Mouse (Mus musculus) liver, embryonic 14.5 days (tissue): Measurements from ENCODE around the gene Ddx24. TPM values are rescaled to one million over a fixed set of nuclear protein-coding genes. Genes with fewer than 3 reads are reported as not detected.
A peak's percentile ranks its signal among the peaks of the same experiment; 100 is the strongest.
"Not testable (repeated sequence)": the region's sequence is repeated elsewhere in the genome, so short reads cannot be mapped to it uniquely, and the experiment has no call there.

Source experiments
- ATAC-seq: fragments of 200-750 bp; cut with Nextera tagmentation; 2 replicates; pipeline ENCODE4 v1.8.0; 2017; ENCODE audit warnings: moderate number of reproducible peaks, mild to moderate bottlenecking, moderate library complexity; ENCODE audit not compliant: insufficient read depth
- DNase-seq, 3 experiments: peaks; one replicate each; pipeline ENCODE4 v3.0.0-alpha.2; 2012 to 2013; ENCODE audit warnings: low read depth in 3 of 3, low spot score in 3 of 3
- H3K27ac ChIP-seq: fragments of 300-500 bp; sonication (generic); 2 replicates; pipeline ENCODE4 v1.5.1; 2014; ENCODE audit warnings: moderate library complexity, mild to moderate bottlenecking, control low read depth, inconsistent platforms
- H3K27me3 ChIP-seq: fragments of 300-500 bp; sonication (generic); 2 replicates; pipeline ENCODE4 v1.6.1; 2014; ENCODE audit warnings: mild to moderate bottlenecking, low read length, moderate library complexity; ENCODE audit not compliant: control insufficient read depth, insufficient read depth
- H3K36me3 ChIP-seq: fragments of 300-500 bp; sonication (generic); replicated peaks from 2 replicates; pipeline ENCODE4 v1.6.1; 2014; ENCODE audit warnings: low read depth; ENCODE audit not compliant: control insufficient read depth, insufficient read depth
- H3K4me1 ChIP-seq, 2 experiments: fragments of 200-500 bp in 1 of 2; fragments of 300-500 bp in 1 of 2; sonication (generic) in 1 of 2; replicated peaks; 2 replicates each; pipeline ENCODE4 v1.6.1; 2012 to 2014; ENCODE audit warnings: antibody characterized with exemption in 1 of 2, inconsistent platforms in 1 of 2, low read length in 1 of 2; ENCODE audit not compliant: control insufficient read depth in 2 of 2, insufficient read depth in 2 of 2
- H3K4me2 ChIP-seq: fragments of 300-500 bp; sonication (generic); 2 replicates; pipeline ENCODE4 v1.6.1; 2014; ENCODE audit warnings: low read depth, mild to moderate bottlenecking, control low read depth, moderate library complexity
- H3K4me3 ChIP-seq, 2 experiments: fragments of 200-500 bp in 1 of 2; fragments of 300-500 bp in 1 of 2; sonication (generic) in 1 of 2; 2 replicates each; pipeline ENCODE4 v1.5.1; 2012 to 2014; ENCODE audit warnings: low read depth in 2 of 2, low read length in 2 of 2, mild to moderate bottlenecking in 2 of 2, control low read depth in 1 of 2, inconsistent platforms in 1 of 2, moderate library complexity in 1 of 2; ENCODE audit not compliant: insufficient read depth in 1 of 2
- H3K9ac ChIP-seq: fragments of 300-500 bp; sonication (generic); replicated peaks from 2 replicates; pipeline ENCODE4 v1.6.1; 2014; ENCODE audit warnings: mild to moderate bottlenecking, control low read depth, moderate library complexity
- H3K9me3 ChIP-seq: fragments of 300-500 bp; sonication (generic); 2 replicates; pipeline ENCODE4 v1.6.1; 2016; ENCODE audit warnings: low read length, mixed read lengths; ENCODE audit not compliant: control insufficient read depth
- CTCF ChIP-seq: IDR thresholded peaks from 2 replicates; pipeline ENCODE4 v1.5.1; 2016; ENCODE audit warnings: antibody characterized with exemption, low read depth, control low read depth
- EP300 ChIP-seq: IDR thresholded peaks from 2 replicates; pipeline ENCODE4 v1.6.1; 2016; ENCODE audit warnings: antibody characterized with exemption, low read depth
- WGBS: fragments of 180-500 bp; shearing (Covaris S2); extraction: QIAGEN DNeasy Blood & Tissue Kit; methylation state at CpG from one replicate; pipeline ENCODE4 v1.1.7; 2014; ENCODE audit not compliant: insufficient replicate concordance; 5-methylcytosine and 5-hydroxymethylcytosine counted together
- polyA plus RNA-seq, 2 experiments: library from polyadenylated mRNA; depleted of rRNA in 1 of 2; stranded (reverse) in 1 of 2; unstranded in 1 of 2; fragments of >200 nt; fragmentation: Nextera tagmentation in 1 of 2; extraction: Ambion mirVana in 1 of 2; gene quantifications; 2 replicates each; pipeline versions ENCODE4 v1.2.1 to v1.2.3; 2012 to 2014

Gene Ddx24
- polyA plus RNA-seq (2012; rRNA removed) (17.4 and 25.0 TPM in 2 replicates), polyA plus RNA-seq (2014; fragmentation: Nextera tagmentation; extraction: Ambion mirVana) (38.3 and 44.1 TPM in 2 replicates)

DNA sequence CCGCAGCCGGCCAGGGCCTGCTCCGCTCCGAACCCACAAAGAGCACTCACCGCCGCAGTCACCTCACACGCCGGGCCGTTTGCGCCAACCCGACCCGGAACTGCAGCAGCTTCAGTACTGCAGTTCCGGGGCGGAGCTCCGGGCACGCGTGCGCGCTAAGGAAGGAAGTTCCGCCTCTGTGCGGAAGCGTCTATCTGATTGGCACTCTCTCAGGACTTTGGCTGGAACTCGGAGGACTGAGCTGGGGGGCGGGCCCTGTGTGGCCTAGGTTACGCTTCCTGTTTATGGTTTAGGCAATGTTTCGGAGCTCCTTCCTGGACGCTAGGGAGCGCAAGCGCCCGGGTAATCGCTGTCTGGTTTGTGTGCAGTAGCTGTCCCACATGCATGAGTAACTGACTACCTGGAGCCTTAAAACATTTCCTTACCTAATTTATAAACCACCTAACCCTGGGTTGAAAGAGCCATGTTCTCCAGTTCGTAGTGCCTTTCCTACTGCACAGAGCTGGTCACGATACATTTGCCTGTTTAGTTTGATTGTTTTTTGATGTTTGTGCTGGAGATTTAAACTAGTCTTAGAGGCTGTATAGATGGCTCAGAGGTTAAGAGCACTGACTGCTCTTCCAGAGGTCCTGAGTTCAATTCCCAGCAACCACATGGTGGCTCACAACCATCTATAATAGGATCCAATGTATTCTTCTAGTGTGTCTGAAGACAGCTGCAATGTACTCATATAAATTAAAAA, at the start of gene Ddx24:
Gene Ddx24, minus strand, starts transcription at position 102 of the 742 bp plus-strand sequence.
- H3K4me1 ChIP-seq, result peaks cover 2 to 18% of the 10 kb centered on the region in 2 experiments
- peak within 1 kb of the TSS; percentile 64 for H3K9ac ChIP-seq
- no peak for TF ChIP-seq EP300
- TF ChIP-seq CTCF, result peak; percentile 93
- peak; percentile 97 to 98 (median 97) for DNase-seq
- peaks cover 3% of the 10 kb centered on the region for H3K9me3 ChIP-seq
- 2% methylated on average over 33 of the region's 33 CpGs for WGBS
- ATAC-seq, result peak; percentile 100
- H3K4me3 ChIP-seq, result peak within 1 kb of the TSS; percentile 65 to 81
- H3K4me2 ChIP-seq, result peak within 1 kb of the TSS; percentile 76
- H3K36me3 ChIP-seq, result peaks cover 15% of the 10 kb centered on the region
- no peaks in the 10 kb centered on the region for H3K27me3 ChIP-seq
- peak within 1 kb of the TSS; percentile 68 for H3K27ac ChIP-seq

DNA sequence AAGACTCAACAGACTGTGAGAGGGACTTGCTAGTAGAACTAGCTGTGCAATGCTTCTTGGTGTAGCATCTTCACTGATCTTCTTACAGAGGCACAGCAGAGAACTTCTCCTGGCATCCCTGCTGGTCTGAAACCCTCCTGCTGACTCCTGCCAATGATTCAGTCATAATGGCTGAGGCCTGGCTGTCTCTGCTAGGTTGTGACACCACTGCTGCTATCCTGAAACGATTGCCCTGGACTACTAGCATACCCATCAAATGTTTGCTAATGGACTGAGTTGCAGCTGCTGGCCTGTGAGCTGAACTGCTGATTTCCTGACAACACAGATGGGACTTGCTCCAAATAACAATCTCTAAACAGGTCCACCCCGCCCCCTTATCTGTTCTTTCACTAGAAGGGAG, 48.9 kb upstream of the Ddx24 start:
- H3K9ac ChIP-seq, result no peak overlapping the region
- no peaks in the 10 kb centered on the region for H3K9me3 ChIP-seq
- H3K4me2 ChIP-seq, result no peak overlapping the region
- H3K4me3 ChIP-seq, result no peak overlapping the region
- no peaks in the 10 kb centered on the region for H3K36me3 ChIP-seq
- DNase-seq (no peak), ATAC-seq (no peak)
- TF ChIP-seq CTCF (no peak), EP300 (no peak)
- no peaks in the 10 kb centered on the region for H3K4me1 ChIP-seq
- H3K27me3 ChIP-seq, result no peaks in the 10 kb centered on the region
- 8% methylated on average over 2 of the region's 2 CpGs for WGBS
- H3K27ac ChIP-seq, result no peak overlapping the region

DNA sequence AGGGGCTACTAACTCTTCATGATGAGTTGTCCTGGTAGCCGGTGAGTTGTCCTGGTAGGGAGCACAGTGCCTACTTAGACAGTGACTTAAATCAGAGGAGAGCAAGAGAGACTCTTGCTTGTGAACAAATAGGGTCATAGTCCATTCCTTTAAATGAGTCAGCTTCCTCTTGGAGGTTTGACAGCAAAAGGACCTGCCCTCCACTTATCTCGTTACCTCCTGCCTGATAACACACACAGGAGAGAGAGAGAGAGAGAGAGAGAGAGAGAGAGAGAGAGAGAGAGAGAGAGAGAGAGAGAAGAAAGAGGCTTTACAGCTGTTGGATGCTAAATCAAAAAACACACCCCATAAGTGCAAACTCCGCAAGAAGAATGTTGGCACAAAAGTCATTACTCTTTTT, 31.5 kb upstream of the Ddx24 start, which contains the start of gene Ifi27l2b:
Gene Ifi27l2b, minus strand, starts transcription at position 84 of the 400 bp plus-strand sequence.
- Histone ChIP-seq H3K27me3 (no peaks in the 10 kb centered on the region), H3K36me3 (no peaks in the 10 kb centered on the region), H3K4me1 (no peaks in the 10 kb centered on the region), H3K4me3 (no peak within 1 kb of the TSS), H3K9me3 (no peaks in the 10 kb centered on the region), H3K9ac (no peak within 1 kb of the TSS), H3K27ac (no peak within 1 kb of the TSS), H3K4me2 (no peak within 1 kb of the TSS)
- ATAC-seq, result no peak
- DNase-seq, result no peak
- TF ChIP-seq EP300, result no peak
- no peak for TF ChIP-seq CTCF
- 41% methylated on average over 3 of the region's 3 CpGs for WGBS

DNA sequence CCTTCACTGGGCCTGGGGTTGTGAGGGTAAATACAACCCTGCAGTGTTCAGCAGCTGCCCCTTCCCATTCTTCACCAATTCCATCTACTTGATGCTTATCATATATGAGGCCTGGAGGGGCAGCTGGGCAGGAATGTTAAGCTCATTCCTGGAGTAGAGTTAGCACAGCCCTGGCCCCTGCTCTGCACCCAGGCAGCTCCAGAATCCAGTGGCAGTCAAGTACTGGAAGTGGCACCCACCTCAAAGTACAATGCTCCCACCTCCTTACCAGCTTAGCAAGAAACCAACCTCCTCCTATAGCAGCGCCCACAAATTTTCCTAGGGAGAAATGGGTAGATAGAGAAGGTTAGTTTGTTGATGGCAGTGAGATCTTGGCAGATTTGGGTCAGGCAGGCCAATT, 31.1 kb upstream of the Ddx24 start:
- not testable (repeated sequence) for H3K4me1 ChIP-seq, H3K27me3 ChIP-seq, H3K27ac ChIP-seq, H3K9me3 ChIP-seq, H3K9ac ChIP-seq, DNase-seq, H3K4me3 ChIP-seq, H3K36me3 ChIP-seq, ATAC-seq, H3K4me2 ChIP-seq
- WGBS, result no CpG with 5 or more reads among the region's 1 CpGs

DNA sequence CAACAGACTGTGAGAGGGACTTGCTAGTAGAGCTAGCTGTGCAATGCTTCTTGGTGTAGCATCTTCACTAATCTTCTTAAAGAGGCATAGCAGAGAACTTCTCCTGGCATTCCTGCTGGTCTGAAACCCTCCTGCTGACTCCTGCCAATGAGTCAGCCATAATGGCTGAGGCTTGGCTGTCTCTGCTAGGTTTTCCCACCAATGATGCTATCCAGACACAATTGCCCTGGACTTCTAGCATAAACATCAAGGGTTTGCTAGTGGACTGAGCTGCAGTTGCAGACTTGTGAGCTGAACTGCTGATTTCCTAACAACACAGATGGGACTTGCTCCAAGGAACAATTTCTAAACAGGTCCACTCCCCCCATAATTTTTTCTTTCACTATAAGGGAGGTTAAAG, 27.7 kb upstream of the Ddx24 start:
- Histone ChIP-seq H3K9ac (no peak overlapping the region), H3K9me3 (no peaks in the 10 kb centered on the region), H3K4me2 (no peak overlapping the region), H3K4me1 (no peaks in the 10 kb centered on the region), H3K27ac (no peak overlapping the region), H3K36me3 (no peaks in the 10 kb centered on the region), H3K27me3 (no peaks in the 10 kb centered on the region), H3K4me3 (no peak overlapping the region)
- TF ChIP-seq EP300 (no peak), CTCF (no peak)
- ATAC-seq (no peak), DNase-seq (no peak)
